Mouse (Mus musculus) small intestine, adult 2 months (tissue): ENCODE data around the gene Slc8a1.

Experiments
- CTCF ChIP-seq: fragments of 200-500 bp; IDR thresholded peaks from 2 replicates; pipeline ENCODE4 v1.5.1; 2012; ENCODE audit warnings: low read depth, mild to moderate bottlenecking, control low read depth, inconsistent platforms, low read length, moderate library complexity, mixed read lengths; ENCODE audit not compliant: insufficient replicate concordance, insufficient read length; ENCODE audit errors: extremely low read depth
- POLR2A ChIP-seq: fragments of 200-500 bp; IDR thresholded peaks from 2 replicates; pipeline ENCODE4 v1.6.1; 2012; ENCODE audit warnings: low read depth, mild to moderate bottlenecking, control low read depth, inconsistent platforms, low read length, moderate library complexity

- TF ChIP-seq POLR2A, result no peak
- no peak for TF ChIP-seq CTCF
Measured at GRCm38 (mm10) chr17:81529849-81530248, 208.3 kb downstream of the Slc8a1 start.
